Mouse (Mus musculus): ENCODE data around the gene Col6a4.

The Col6a4 gene

DNA sequence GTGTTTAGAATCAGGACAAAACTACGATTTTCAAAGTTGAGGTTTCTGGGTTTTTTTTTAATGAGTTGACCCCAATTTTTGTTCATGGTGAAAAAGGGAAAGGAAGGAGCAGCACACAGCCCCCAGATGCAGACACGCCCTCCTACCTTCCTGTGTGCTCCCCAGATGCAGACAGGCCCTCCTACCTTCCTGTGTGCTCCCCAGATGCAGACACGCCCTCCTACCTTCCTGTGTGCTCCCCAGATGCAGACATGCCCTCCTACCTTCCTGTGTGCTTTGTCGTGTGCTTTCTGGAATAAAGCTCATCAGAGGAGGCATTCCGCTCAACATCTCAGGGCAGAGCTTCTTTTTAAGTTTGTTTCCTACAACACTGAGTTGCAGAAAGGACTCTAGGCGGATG, 24.9 kb downstream of the Col6a4 start:
- no peak for DNase-seq

DNA sequence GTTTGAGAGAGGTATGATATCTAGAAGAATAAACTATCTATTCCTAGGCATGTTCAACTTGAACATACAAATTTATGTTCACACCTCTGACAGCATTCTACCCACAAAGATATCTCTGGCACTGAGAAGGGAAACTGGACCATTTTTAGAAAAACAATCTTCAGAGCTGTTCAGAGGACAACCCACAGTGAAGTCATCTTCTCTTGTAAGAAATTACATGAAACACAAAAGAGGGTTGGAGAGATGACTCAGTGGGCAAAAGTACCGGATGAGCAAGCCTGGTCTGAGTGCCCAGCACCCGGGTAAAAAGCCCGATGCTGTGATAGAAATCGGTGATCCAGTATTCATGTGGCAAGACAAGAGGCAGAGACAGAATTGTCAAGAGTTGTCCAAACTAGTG, 43.1 kb downstream of the Col6a4 start:
- no peak for DNase-seq

DNA sequence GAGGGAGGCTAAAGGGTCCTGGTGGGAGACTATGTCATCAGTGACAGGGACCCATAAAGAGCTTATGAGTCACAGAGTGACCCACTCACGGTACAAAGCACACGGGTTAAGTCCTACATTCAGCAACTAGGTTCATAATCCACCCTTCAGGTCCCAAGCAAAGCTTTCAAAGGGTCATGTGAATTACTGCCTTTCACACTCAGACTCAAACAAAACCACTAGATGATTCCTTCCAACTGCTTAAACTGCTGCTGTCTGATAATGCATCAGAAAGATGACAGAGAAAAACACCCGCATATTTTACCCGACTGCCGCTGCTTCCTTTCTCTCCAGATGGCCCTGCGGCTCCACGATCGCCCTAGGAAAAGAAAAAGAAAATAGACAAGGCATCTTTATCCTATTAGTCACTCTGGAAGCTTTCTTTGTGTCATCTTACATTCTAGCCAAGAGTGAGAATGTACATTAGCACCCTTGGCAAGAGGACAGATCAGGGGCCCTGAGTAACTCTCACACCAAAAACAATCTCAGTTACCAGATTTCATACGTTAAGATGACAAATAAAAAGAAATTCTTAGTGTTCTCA, 52.6 kb downstream of the Col6a4 start:
- no peak for DNase-seq

DNA sequence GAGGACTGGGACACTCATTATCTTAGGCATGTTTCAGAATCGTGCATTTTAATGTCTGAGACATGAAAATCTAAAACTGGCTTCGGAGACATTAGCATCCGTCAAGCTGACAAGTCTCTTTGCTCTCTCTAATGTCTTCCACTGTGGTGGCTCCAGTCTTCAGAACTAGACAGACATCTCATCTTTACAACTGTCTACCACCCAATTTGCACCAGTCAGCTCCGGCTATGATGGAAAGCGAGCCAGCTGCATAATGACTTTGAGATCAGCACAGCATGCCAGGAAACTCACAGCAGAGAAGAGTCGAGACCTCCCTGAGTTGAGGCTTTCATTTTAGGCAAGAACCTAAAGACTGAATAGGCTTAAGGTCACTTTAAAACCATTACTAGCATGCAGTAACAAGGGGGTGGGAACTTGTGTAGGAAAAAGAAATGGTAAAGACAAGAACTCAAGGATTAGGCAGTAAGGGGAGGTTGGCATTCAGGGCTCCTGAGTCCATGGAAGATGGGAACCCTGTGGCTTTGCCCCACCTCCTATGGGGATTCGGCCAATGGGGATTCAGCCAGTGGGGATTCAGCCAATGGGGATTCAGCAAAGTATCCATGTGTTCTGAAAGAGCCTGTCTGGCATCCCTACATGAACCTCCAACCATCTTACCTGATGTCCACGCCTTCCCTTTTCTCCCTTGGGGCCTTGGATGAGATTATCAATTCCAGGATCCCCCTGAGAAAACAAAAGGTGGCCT, 56.5 kb downstream of the Col6a4 start:
- no peak for DNase-seq

DNA sequence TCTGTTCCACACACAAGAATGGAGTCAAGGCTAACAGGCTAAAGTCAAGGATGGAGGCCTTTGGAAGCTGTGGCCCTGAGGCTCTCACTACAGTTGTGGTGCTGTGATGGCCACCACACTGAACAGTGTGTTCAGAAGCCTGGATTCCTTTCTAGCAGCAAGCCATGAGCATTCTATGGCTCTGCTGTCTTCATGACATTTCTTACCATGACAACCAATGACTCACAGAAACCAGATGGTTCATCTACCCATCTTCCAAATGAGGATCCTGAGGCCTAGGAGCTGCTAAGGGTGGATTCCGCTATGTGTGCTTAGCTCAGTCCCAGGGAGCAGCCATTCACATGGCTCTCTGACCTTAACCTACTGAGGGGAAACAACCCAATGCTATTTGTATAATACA, 57.3 kb downstream of the Col6a4 start:
- DNase-seq, result no peak

DNA sequence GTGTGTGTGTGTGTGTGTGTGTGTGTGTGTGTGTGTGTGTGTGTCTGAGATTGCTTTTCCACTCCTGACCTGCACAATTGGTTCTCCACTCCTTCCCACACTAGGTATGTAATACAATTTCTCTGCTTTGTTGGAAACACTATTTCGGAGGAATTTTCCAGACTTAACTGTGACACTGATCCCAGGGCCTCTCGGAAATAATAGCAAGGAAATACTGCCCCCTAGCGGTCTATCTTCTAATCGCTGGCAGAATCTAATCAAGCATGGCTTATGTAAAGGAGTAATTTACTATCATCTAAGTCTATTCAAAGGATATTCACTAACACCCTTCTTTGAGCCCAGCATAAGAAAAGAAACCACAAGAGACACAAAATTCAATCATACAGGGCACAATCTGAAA, 57.7 kb downstream of the Col6a4 start:
- peak in 1 of 2 experiments; percentile 24 for DNase-seq

DNA sequence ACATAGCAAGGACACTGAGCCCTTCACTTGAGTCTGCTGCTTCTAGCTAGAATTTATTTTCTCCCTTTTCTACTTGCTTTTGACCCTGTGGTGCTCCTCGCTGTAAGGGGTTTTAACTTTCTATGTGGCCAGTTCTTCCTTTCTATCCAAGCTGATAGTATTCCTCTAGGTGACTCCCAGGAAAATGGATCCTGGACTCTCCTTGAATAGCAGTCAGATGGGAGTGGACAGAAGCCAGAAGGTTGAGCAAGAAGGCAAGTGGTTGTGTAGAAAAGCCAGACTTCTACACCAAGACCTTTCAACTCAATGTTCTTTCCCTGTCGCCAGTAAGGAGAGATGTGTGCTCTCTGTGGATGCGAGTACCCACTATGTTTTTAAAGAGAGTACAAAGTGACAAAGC, 80.9 kb downstream of the Col6a4 start:
- no peak for DNase-seq

DNA sequence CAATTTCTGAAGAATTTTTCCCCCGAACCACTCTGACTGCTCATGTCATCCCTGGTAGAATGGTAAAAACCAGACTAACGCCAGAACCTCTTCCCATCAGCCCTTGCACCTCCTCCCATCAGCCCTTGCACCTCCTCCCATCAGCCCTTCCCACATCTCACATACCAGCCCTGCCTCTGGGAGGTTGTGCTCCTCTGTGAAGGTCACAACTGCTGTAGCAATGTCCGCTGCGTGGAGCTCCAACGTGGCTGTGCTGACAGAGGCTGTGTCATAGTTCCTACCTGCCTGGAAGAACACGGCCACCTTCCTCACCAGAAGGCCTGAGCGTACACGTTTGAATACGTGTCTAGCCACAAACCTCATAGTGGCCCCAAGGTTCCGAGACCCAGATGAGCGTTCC, 83.4 kb downstream of the Col6a4 start:
- no peak for DNase-seq

DNA sequence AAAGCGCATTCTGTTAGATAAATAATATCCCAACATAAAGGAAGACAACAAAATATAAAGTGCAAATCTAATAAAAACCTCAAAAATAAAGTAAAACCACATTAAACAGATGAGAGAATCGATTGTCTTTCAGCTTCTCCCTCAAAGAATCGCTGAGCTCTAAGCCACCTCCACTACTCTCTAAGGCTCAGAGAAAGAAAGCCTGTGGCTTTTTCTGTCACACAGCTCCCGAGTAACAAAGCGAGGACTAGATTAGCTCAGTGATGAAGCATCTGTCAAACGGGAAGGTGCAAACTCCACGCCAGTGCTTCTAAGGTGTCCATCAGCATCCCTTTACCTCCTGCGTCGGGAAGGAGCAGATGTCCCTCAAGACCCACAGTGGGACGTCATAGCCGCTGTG, 98.6 kb downstream of the Col6a4 start:
- DNase-seq, result no peak

DNA sequence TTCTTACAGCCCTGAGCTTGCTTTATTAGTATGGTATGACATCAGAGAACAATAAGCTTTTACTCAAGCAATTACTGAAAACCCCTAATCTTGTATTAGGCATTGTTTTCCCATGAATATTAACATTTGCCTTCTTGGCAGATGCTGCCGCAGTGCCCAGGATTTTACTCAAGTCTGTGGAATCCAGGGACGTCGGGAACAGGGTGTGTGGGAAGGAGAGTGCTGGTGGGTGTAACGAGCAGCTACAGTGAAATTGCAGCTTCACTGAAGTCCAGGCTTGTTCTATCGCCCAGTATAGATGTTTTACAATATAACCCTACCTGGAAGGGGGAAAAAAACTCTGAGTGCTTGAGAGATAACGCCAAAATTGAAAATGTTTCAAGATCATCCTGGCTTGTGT, 104.2 kb downstream of the Col6a4 start:
- DNase-seq, result no peak

DNA sequence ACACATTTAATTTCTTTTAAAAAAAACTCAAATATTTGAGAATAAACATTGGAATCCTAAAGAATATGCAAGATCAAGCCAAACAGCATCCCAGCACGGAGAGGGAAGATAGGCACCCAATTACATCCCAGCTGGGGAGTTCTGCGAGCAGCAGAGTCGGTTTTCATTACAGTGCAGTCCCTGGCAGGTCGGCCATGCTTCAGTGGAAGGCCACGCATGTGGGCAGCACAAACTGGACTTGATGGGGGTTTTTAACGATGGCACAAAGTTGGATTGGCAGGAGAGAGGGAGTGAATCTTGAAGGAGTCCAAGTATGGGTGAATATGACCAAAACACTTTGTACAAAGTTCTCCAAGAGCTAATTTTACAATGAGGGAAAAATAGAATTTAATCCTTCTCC, 106.5 kb downstream of the Col6a4 start:
- DNase-seq, result no peak

DNA sequence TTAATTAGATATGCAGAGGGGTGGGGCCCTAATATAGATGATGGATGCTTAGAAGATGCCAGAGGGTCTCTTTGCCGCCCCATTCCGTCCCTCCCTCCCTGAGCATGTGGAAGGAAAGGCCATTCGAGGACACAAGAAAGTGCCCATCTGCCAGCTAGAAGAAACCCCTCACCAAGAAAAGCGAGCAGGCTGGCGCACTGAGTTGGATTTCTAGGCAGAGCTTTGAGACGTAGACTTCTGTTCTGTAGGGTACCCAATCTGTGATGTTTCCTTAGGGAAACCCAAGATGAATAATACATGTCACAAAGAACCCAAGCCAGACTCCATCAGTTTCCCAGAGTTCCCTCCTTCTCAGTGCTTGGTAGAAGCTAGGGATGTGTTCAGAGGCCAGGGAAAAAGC, 107.1 kb downstream of the Col6a4 start:
- DNase-seq, result no peak

DNA sequence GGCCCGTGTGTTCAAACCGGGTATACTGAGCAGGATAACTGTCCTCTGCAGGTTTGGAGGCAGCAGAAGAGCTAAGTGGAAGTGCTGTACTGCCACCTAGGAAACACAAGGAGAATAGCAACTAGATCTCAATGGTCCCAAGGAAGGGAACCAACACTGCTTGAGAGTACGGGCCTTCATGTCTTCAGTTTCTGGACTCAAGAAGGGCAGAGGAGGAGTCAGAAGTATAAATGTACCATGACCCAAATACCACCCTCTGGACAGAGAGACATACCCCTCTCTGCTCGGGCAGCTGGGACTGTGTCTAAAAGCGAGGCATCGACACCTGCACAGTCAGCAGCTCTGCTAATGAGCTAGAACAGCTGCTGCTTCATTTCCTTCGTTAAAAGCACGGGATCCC, 108.5 kb downstream of the Col6a4 start:
- DNase-seq, result no peak

DNA sequence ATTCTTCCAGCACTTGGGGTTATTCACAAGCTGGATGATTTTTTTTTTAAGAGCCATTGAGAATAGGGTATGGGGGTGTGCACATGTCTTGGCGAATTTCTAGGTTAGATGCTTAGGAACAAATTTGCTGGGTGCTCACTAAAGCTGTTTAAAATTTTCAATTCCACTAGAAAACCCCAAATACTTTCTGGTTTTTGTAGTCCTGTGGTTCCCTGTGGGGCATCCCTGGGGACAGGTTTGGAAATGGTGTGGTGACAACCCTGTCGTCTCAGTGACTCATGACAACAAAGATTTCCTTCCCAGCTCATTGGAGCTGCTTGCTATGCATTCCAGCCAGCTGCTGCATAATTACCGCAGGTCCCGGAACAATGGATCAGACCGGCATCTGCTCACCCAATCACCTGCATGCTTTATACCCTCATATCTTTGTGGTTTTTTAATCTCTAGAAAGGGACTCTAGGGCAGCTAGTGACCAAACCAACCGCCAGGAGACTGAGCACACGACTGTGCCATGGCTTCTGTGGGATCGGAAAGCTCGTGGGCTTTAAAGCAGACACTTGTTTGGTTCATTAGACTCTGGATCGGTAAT, 111.6 kb downstream of the Col6a4 start:
- DNase-seq, result no peak

DNA sequence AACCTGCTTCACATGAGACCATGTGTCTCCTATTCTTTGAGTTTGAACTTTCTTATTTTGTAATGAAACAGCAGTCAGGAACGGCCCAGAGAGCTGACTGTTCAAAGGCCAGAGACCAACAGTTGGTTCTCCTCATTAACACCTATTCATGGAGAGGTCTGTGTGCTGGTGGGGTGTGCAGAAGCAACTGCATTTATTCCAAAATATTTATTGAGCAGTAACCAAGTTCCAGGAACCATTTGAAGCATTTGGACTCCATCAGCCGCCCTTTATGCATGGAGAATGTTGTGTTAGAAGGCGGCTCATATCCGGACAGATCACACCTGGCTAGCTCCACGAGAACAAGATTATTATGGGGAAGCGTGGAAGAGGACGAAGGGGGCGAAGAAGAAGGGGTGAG, 118.1 kb downstream of the Col6a4 start:
- DNase-seq, result peak in 1 of 2 experiments; percentile 21

DNA sequence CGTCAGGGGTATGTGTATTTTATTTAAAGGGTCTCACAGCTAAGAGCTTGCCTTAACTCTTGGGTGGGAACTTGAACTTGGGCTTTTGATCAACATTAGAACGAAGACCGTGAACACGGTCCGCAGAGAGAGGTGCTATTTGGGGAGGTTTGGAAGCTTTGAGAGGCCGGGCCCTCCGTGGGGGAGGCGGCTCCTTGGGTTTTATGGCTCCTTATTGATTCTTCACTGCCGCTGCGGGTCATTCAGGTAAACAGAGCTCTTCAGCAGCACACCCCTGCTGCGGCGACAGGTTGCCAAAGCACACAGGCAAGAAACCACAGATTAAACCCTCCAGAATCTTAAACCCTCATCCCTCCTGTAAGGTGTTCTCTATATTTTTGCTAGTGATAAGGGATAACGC, 119.7 kb downstream of the Col6a4 start:
- DNase-seq, result peak in 1 of 2 experiments; percentile 7

DNA sequence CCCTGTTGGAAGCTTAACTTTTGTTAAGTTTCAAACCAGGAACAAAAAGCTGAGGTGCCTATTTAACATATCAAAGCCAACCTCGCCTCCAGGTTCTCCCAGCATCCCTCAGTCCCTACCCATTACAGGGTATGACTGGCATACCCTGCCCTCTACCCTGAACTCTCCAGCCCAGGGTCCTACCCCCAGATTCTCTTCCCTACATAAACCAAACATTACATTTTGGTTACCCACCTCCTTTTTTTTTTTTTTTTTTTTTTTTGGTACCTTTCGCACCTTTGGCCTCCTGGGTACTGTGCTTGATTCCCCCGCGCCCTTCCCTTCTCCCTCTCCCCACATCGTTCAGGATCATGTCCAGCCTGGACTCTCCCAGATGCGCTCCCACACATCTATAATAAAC, 120.3 kb downstream of the Col6a4 start:
- no peak for DNase-seq

DNA sequence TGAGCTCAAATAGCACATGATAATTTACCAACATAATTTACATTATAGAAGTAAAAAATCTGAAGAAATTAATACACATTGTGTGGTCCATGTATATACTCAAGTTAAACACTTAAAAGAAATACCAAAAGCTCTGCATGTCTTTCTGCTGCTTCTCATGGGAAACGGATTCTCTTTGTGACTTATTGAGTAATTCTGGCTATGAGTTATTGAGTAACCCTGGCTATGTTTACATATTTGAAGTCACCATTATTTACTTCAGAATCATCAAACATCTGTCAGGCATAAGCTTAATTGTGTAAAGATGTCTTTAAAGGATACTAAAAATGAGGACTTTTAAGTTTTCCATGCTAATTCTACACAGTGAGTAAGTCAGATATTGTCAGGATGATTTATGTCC, 122.8 kb downstream of the Col6a4 start:
- DNase-seq, result no peak

DNA sequence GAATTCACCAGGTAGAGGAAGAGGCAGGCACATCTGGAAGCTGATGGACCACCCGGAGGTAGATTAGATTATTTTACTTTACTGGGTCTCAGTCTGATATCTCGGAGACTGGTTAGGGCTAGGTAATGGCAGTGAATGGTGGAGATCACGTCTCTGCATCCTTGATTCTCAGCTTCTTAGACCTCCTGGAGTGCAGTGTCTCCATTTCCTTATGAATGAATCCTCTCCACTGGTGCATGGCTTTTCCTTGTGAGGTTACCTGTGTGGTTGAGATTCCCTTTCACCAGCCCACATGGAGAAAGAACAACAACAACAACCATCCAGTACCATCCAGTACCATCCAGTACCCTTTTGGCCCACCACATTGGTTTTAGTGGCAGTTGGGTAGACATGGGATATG, 124.6 kb downstream of the Col6a4 start:
- DNase-seq, result no peak

DNA sequence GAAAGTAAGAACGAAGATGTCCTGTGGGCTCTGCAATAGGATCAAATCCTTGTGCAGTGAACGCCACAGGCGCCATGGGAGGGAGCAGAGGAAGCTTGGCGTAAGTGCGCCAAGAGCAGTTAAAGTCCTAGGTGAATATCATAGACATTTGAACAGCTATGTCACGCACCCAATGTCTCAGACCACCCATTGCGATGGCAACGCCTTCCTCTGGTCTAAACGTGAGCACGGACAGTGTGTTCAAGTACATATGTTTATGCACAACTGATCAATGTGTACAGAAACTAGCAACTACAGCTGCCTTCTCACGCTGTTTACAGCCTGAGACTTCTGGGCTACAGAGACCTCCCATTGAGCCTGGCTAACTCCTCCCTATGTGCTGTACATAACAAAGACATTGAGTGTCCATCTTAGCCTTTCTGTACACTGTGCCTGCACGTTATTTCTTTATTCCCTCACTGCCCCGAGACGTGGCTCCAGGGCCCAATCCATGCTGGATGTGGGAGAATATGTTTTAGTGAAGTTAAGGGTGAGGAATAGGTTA, 125.2 kb downstream of the Col6a4 start:
- no peak for DNase-seq

DNA sequence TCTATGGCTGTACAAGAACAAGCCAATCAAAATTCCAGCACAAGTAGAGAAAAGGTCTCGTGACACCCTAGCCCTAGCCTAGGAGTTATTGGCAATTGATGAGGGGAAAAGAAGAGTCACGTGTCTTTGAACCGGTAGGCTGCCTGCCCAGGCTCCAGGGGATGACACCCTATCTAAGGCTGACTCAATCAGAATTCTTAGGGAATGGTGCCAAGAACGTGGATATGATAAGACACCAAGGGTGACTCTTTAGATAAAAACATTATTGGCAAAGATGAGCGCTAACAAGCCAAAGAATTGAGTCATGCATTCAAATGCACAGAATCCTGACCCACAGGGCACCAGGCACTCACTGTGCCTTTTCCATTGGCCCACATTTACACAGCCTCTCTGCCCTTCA, 125.7 kb downstream of the Col6a4 start:
- no peak for DNase-seq

DNA sequence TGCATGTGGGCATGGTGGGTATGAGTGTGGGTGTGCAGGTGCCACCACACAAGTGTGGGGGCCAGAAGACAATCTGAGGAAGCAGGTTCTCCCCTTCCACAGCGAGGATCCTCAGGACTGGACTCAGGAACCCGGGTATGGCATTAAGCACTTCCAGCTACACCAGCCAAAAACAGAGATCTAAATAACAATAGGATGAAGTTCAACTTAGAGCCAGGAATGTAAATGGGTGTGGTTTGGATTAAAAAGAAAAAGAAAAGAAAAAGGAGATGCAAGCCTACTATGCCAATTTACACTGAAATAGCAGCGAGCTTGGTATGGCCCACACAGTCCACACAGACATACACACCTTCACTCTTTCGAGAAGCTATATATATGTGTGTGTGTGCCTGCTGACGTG, 128.6 kb downstream of the Col6a4 start:
- no peak for DNase-seq

DNA sequence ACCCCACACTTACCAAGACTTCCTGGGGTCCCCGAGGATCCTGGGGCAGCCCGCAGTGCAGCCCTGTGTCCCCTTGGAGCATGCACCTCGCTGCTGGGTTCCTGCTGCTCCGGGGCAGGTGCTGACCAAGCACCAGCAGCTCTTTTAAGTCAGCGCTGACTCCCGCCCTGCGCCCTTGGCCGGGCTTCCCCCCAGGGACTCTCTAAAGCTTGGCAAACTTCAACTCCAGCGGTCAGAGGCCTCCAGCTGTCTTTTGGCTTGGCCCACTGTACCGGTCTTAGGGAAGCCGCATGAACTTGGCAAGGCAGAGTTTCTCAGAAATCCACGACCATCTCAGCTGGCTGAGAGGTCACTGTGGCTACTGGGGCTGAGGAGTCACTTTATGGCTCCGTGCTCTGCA, 136.1 kb downstream of the Col6a4 start, which contains the start of gene Col6a5:
Gene Col6a5, minus strand, starts transcription at position 111 of the 400 bp plus-strand sequence.
- DNase-seq, result peak; percentile 34 to 50

DNA sequence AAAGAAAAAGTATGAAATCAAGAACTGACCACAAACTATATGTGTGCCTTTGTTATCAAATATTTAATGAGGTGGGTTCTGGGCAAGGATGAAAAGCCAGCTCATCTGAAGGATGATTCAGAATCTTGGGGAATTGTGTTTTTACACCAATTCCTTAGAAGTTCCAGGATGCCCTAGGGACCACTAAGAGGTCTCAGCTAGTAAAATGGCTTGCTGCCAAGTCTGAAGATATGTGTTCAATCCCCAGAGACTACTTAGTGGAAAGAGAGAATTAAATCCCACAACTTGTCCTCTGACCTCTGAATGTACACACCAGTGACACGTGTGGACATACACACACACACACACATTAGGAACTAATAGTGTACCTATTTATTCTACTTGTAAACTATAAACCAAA, 137.5 kb downstream of the Col6a4 start:
- DNase-seq, result no peak
